Mouse (Mus musculus): Measurements from ENCODE around the gene Iqce. TPM values are rescaled to one million over a fixed set of nuclear protein-coding genes. Genes with fewer than 3 reads are reported as not detected.

Iqce gene
- polyA plus RNA-seq, 1 experiment: 7.5 TPM

DNA sequence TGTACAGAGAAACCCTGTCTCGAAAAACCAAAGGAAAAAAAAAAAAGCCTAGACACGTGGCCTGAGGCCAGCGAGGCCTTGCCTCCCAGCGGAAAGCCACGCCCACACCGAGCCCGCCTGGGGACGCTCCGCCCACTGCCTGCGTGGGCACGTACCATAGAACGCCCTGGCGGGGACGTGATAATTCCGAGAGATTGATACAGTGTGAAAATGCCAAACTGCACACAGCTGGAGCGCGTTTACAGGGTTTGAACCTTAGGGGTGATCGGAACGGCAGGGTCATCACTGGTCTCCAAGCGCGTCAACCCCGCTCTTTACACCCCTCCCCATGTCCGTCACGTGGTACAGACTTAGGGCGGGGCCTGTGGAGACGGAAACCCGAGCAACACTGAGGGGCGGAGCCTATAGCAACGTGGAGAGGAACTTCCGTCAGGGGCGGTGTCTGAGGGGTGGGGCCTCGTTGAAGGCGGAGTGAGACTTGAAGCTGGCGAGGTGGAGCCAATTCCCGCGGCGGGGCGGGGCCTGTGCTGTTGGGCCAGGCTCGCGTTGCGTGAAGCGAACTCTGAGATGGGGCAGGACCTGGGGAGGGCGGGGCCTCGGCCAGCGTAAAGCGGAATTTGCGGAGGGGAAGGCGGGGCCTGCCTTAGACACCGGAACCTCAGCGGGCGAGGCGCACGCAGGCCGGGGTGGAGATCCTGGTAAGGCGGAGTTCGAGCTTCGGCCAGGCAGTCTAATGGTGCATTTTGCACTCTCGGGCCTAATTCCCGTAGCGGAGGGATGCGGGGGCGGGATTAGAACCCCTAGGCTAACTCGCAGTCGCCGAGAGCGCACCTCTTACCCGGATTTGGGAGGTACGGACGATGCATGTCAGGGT, 2.4 kb upstream of the Iqce start, which contains the start of gene Brat1:
Gene Brat1 (plus strand): TSS at position 634 of the 874 bp plus-strand sequence.
- H3K79me2 ChIP-seq (ENCODE audit: control insufficient read depth, insufficient read depth): peaks cover 41% of the 10 kb centered on the region
- peaks cover 14% of the 10 kb centered on the region for H3K79me3 ChIP-seq (ENCODE audit: low read depth)
- H3K36me3 ChIP-seq (ENCODE audit: control insufficient read depth, insufficient read depth): peaks cover 8% of the 10 kb centered on the region
- H3ac ChIP-seq (ENCODE audit: control insufficient read depth, insufficient read length, low read depth): peak within 1 kb of the TSS; percentile 69
- peak; percentile 81 for TF ChIP-seq MAX (IDR thresholded peaks at IDR 0.05)
- TF ChIP-seq USF1 (IDR thresholded peaks at IDR 0.05; ENCODE audit: low read depth): peak; percentile 91
- TF ChIP-seq FOSL1 (IDR thresholded peaks at IDR 0.05; ENCODE audit: insufficient read depth, low read length, poor library complexity, severe bottlenecking): no peak
- no peaks in the 10 kb centered on the region for H3K27me3 ChIP-seq (ENCODE audit: control insufficient read depth, insufficient read depth, insufficient read length)
- H3K4me3 ChIP-seq (ENCODE audit: insufficient read depth, poor library complexity, severe bottlenecking): peak within 1 kb of the TSS; percentile 63

DNA sequence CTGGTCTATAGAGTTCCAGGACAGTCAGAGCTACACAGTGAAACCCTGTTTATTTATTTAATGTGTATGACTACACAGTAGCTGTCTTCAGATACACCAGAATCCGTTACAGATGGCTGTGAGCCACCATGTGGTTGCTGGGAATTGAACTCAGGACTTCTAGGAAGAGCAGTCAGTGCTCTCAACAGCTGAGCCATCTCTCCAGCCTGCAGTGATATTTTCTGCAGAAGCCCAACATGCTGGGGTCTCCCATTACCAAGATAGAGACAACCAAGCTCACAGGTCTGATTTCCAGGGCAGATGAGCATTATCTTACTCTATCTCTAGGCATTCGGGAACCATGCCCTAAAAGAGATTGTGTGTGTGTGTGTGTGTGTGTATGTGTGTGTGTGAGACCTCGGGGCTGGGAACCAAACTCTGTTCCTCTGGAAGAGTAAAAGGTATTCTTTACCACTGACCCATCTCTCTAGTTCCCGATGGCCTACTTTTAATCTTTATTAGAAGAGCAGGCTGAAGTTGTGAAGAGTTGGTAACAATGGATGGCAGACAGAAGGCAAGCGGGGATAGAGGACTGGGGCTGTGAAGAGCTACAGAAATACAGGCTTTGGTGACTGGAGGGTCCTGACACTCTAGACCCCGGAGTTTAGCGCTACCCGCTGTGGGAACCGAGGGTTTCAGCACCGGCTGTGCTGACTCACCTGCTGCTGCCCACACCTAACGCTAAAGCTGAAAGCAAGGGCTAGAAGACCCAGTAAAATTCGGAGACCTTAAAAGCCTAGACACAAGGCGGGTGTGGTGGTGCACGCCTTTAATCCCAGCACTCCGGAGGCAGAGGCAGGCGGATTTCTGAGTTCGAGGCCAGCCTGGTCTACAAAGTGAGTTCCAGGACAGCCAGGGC, 1.6 kb upstream of the Iqce start:
- TF ChIP-seq USF1 (IDR thresholded peaks at IDR 0.05; ENCODE audit: low read depth): no peak
- TF ChIP-seq MYOD1 (IDR thresholded peaks at IDR 0.05; ENCODE audit: control insufficient read depth, insufficient read length, low read depth): no peak
- peak overlapping the region; percentile 16 for H3ac ChIP-seq (ENCODE audit: control insufficient read depth, insufficient read length, low read depth)
- H3K27me3 ChIP-seq (ENCODE audit: control insufficient read depth, insufficient read depth, insufficient read length): no peaks in the 10 kb centered on the region
- H3K79me3 ChIP-seq (ENCODE audit: low read depth): peaks cover 14% of the 10 kb centered on the region
- H3K79me2 ChIP-seq (ENCODE audit: control insufficient read depth, insufficient read depth): peaks cover 43% of the 10 kb centered on the region
- H3K36me3 ChIP-seq (ENCODE audit: control insufficient read depth, insufficient read depth): peaks cover 8% of the 10 kb centered on the region
- H3K4me3 ChIP-seq (ENCODE audit: insufficient read depth, poor library complexity, severe bottlenecking): no peak overlapping the region

DNA sequence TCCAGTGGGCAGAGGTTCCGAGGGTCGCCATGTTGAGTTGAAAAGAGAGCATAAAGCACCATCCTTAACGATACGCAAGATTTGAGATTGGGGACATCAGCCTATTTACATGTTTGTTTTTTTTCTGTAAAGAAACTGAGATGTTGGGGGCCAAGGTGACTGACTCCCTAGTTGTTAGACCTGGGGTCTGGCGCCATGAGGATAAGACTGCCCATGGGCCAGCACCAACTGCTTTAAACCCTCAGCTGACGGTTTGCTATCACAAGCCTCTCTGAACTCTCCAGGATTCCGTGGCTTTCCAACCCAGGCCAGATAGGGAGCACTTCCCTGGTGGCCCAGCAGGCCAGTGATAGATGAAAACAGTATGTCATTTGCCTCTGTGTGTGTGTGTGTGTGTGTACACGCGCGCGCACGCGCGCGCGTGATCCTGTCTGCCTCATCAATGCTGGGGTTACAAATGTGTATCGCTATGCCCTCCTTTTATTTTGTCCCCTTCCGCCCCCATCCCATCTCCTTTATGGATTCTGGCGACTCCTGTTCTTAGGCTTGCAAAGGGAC, 519 bp upstream of the Iqce start:
- no peaks in the 10 kb centered on the region for H3K27me3 ChIP-seq (ENCODE audit: control insufficient read depth, insufficient read depth, insufficient read length)
- peaks cover 41% of the 10 kb centered on the region for H3K79me2 ChIP-seq (ENCODE audit: control insufficient read depth, insufficient read depth)
- H3ac ChIP-seq (ENCODE audit: control insufficient read depth, insufficient read length, low read depth): no peak overlapping the region
- no peak for TF ChIP-seq MYOG (IDR thresholded peaks at IDR 0.05; ENCODE audit: control insufficient read depth, extremely low read depth, insufficient read length)
- no peak for TF ChIP-seq CEBPB (IDR thresholded peaks at IDR 0.05; ENCODE audit: low read depth)
- no peak for TF ChIP-seq CTCF (IDR thresholded peaks at IDR 0.05; ENCODE audit: control insufficient read depth, insufficient read depth, insufficient read length)
- TF ChIP-seq MYOD1 (IDR thresholded peaks at IDR 0.05; ENCODE audit: control insufficient read depth, insufficient read length, low read depth): no peak
- no peak for TF ChIP-seq USF1 (IDR thresholded peaks at IDR 0.05; ENCODE audit: low read depth)
- no peak for TF ChIP-seq FOSL1 (IDR thresholded peaks at IDR 0.05; ENCODE audit: insufficient read depth, low read length, poor library complexity, severe bottlenecking)
- no peak for TF ChIP-seq MAX (IDR thresholded peaks at IDR 0.05)
- peaks cover 14% of the 10 kb centered on the region for H3K79me3 ChIP-seq (ENCODE audit: low read depth)
- H3K36me3 ChIP-seq (ENCODE audit: control insufficient read depth, insufficient read depth): peaks cover 8% of the 10 kb centered on the region
- H3K4me3 ChIP-seq (ENCODE audit: insufficient read depth, poor library complexity, severe bottlenecking): peak overlapping the region; percentile 60

DNA sequence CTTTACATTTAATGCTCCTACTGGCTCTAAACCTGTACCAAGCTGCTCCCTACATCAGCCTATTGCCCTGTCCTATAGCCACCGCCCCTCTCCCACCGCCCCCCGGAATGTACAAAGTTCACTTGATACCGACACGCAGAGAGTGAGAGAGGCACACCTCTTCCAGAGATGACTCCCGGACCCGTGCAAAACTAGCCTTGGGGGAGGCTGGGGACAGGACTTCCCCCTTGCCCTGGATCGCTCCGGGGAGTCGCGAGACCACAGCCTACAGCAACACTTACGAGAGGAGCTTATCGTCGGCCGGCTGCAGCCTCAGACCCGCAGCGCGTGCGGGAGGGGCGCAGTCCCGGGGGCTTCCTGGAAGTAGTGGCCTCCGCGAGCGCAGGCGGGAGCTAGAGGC, 517 bp downstream of the Iqce start:
- Histone ChIP-seq H3K4me3 (ENCODE audit: insufficient read depth, poor library complexity, severe bottlenecking) (peak overlapping the region; percentile 60), H3K27me3 (ENCODE audit: control insufficient read depth, insufficient read depth, insufficient read length) (no peaks in the 10 kb centered on the region), H3ac (ENCODE audit: control insufficient read depth, insufficient read length, low read depth) (peak overlapping the region; percentile 83), H3K79me2 (ENCODE audit: control insufficient read depth, insufficient read depth) (peaks cover 37% of the 10 kb centered on the region), H3K36me3 (ENCODE audit: control insufficient read depth, insufficient read depth) (peaks cover 8% of the 10 kb centered on the region), H3K79me3 (ENCODE audit: low read depth) (peaks cover 14% of the 10 kb centered on the region)
- no peak for TF ChIP-seq USF1 (IDR thresholded peaks at IDR 0.05; ENCODE audit: low read depth)
- TF ChIP-seq MYOD1 (IDR thresholded peaks at IDR 0.05; ENCODE audit: control insufficient read depth, insufficient read length, low read depth): no peak
- TF ChIP-seq MYOG (IDR thresholded peaks at IDR 0.05; ENCODE audit: control insufficient read depth, extremely low read depth, insufficient read length): no peak
- no peak for TF ChIP-seq FOSL1 (IDR thresholded peaks at IDR 0.05; ENCODE audit: insufficient read depth, low read length, poor library complexity, severe bottlenecking)
- no peak for TF ChIP-seq CTCF (IDR thresholded peaks at IDR 0.05; ENCODE audit: control insufficient read depth, insufficient read depth, insufficient read length)
- no peak for TF ChIP-seq CEBPB (IDR thresholded peaks at IDR 0.05; ENCODE audit: low read depth)
- no peak for TF ChIP-seq MAX (IDR thresholded peaks at IDR 0.05)

DNA sequence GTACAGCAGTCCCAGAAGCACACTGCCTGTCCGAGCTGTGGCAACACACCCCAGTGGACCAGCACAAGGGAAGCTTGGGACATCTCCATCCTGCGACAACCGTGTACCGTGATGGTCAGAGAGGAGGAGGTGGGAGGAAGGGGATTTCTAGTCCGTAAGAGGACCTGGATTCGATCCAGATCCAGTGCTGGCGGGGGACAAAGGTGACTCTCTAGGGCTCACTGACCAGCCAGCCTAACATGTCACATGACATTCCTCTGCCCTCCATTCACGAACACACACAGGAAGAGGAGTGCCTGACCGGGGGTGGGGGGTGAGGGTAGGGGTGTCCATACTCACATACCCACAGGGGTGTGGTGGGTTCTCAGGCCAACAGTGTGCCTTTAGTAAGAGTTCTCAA, 2.4 kb downstream of the Iqce start:
- H3K27me3 ChIP-seq (ENCODE audit: control insufficient read depth, insufficient read depth, insufficient read length): no peaks in the 10 kb centered on the region
- H3ac ChIP-seq (ENCODE audit: control insufficient read depth, insufficient read length, low read depth): no peak overlapping the region
- H3K79me2 ChIP-seq (ENCODE audit: control insufficient read depth, insufficient read depth): peaks cover 24% of the 10 kb centered on the region
- no peak overlapping the region for H3K4me3 ChIP-seq (ENCODE audit: insufficient read depth, poor library complexity, severe bottlenecking)
- H3K79me3 ChIP-seq (ENCODE audit: low read depth): peaks cover 10% of the 10 kb centered on the region
- peaks cover 21% of the 10 kb centered on the region for H3K36me3 ChIP-seq (ENCODE audit: control insufficient read depth, insufficient read depth)
- no peak for TF ChIP-seq MAX (IDR thresholded peaks at IDR 0.05)
- no peak for TF ChIP-seq MYOG (IDR thresholded peaks at IDR 0.05; ENCODE audit: control insufficient read depth, extremely low read depth, insufficient read length)
- TF ChIP-seq MYOD1 (IDR thresholded peaks at IDR 0.05; ENCODE audit: control insufficient read depth, insufficient read length, low read depth): no peak
- no peak for TF ChIP-seq CEBPB (IDR thresholded peaks at IDR 0.05; ENCODE audit: low read depth)
- no peak for TF ChIP-seq USF1 (IDR thresholded peaks at IDR 0.05; ENCODE audit: low read depth)
- no peak for TF ChIP-seq CTCF (IDR thresholded peaks at IDR 0.05; ENCODE audit: control insufficient read depth, insufficient read depth, insufficient read length)
- TF ChIP-seq FOSL1 (IDR thresholded peaks at IDR 0.05; ENCODE audit: insufficient read depth, low read length, poor library complexity, severe bottlenecking): no peak

Measured in C2C12 (cell line).